Mouse (Mus musculus): ENCODE data around the gene Shmt1.

GRCm38 (mm10) chr11:60800892-60801291 is 10.6 kb downstream of the Shmt1 start:
- TF ChIP-seq POLR2A (IDR thresholded peaks at IDR 0.05; ENCODE audit: insufficient read length, low read depth), result no peak
- no peak for TF ChIP-seq MAX (IDR thresholded peaks at IDR 0.05; ENCODE audit: low read depth)
- TF ChIP-seq USF1 (IDR thresholded peaks at IDR 0.05; ENCODE audit: low read depth), result no peak
- TF ChIP-seq E2F4 (IDR thresholded peaks at IDR 0.05; ENCODE audit: insufficient read depth), result no peak
- no peak for TF ChIP-seq CEBPB (IDR thresholded peaks at IDR 0.05; ENCODE audit: insufficient read depth, poor library complexity, severe bottlenecking)
- no peak for TF ChIP-seq TCF12 (IDR thresholded peaks at IDR 0.05; ENCODE audit: insufficient read depth, poor library complexity, severe bottlenecking)
- TF ChIP-seq POLR2AphosphoS2 (IDR thresholded peaks at IDR 0.05; ENCODE audit: insufficient read length, low read depth), result no peak
- no peak for TF ChIP-seq MYOG (IDR thresholded peaks at IDR 0.05; ENCODE audit: control insufficient read depth in 1 of 3, insufficient read depth in 1 of 3, insufficient read length in 2 of 3, low read depth in 2 of 3)

Data from myocyte (in vitro differentiated cells).